Mouse (Mus musculus) forebrain, embryonic 14.5 days (tissue): ENCODE measurements around the gene Eif2b3. TPM values are rescaled to one million over a fixed set of nuclear protein-coding genes. Genes with fewer than 3 reads are reported as not detected.

Experiments used
- ATAC-seq: fragments of 200-750 bp; cut with Nextera tagmentation; 2 replicates; pipeline ENCODE4 v1.8.0; 2017; ENCODE audit warnings: mild to moderate bottlenecking, moderate library complexity
- DNase-seq: peaks from one replicate; pipeline ENCODE4 v3.0.0-alpha.2; 2015; ENCODE audit warnings: low spot score
- H3K27ac ChIP-seq: fragments of 300-500 bp; sonication (generic); 2 replicates; pipeline ENCODE4 v1.5.1; 2014; ENCODE audit warnings: low read depth, mild to moderate bottlenecking, control low read depth, low read length, moderate library complexity
- H3K27me3 ChIP-seq: fragments of 300-500 bp; sonication (generic); replicated peaks from 2 replicates; pipeline ENCODE4 v1.6.1; 2014; ENCODE audit warnings: low read length, control low read depth, mixed read lengths; ENCODE audit not compliant: control insufficient read depth, insufficient read depth
- H3K36me3 ChIP-seq: fragments of 300-500 bp; sonication (generic); 2 replicates; pipeline ENCODE4 v1.6.1; 2014; ENCODE audit warnings: low read length, control low read depth; ENCODE audit not compliant: control insufficient read depth, insufficient read depth
- H3K4me1 ChIP-seq: fragments of 300-500 bp; sonication (generic); 2 replicates; pipeline ENCODE4 v1.6.1; 2014; ENCODE audit warnings: antibody characterized with exemption, low read length, control low read depth; ENCODE audit not compliant: control insufficient read depth, insufficient read depth
- H3K4me2 ChIP-seq: fragments of 300-500 bp; sonication (generic); 2 replicates; pipeline ENCODE4 v1.6.1; 2014; ENCODE audit warnings: mild to moderate bottlenecking, control low read depth, low read length
- H3K4me3 ChIP-seq: fragments of 300-500 bp; sonication (generic); 2 replicates; pipeline ENCODE4 v1.5.1; 2014; ENCODE audit warnings: low read depth, low read length, control low read depth
- H3K9ac ChIP-seq: fragments of 300-500 bp; sonication (generic); 2 replicates; pipeline ENCODE4 v1.6.1; 2014; ENCODE audit warnings: mild to moderate bottlenecking, low read length, control low read depth, moderate library complexity
- H3K9me3 ChIP-seq: fragments of 300-500 bp; sonication (generic); replicated peaks from 2 replicates; pipeline ENCODE4 v1.6.1; 2016; ENCODE audit warnings: low read length, control low read depth, mixed read lengths; ENCODE audit not compliant: control insufficient read depth
- WGBS: fragments of 180-500 bp; shearing (Covaris S2); extraction: QIAGEN DNeasy Blood & Tissue Kit; methylation state at CpG from one replicate; pipeline ENCODE4 v1.1.7; 2014; 5-methylcytosine and 5-hydroxymethylcytosine counted together
- polyA plus RNA-seq: library from polyadenylated mRNA; unstranded; fragments of >200 nt; fragmentation: Nextera tagmentation; extraction: Ambion mirVana; gene quantifications from 2 replicates; pipeline ENCODE4 v1.2.1, GENCODE M21; 2014

The Eif2b3 gene
- polyA plus RNA-seq, 1 experiment from 2014 or later, result 51.4 TPM

- H3K36me3 ChIP-seq, result no peaks in the 10 kb centered on the region
- no peak overlapping the region for H3K9ac ChIP-seq
- no peaks in the 10 kb centered on the region for H3K27me3 ChIP-seq
- H3K4me1 ChIP-seq, result peaks cover 21% of the 10 kb centered on the region
- ATAC-seq (peak; percentile 60), DNase-seq (peak; percentile 52)
- H3K4me3 ChIP-seq, result no peak overlapping the region
- 37% methylated on average over 4 of the region's 4 CpGs for WGBS
- no peaks in the 10 kb centered on the region for H3K9me3 ChIP-seq
- no peak overlapping the region for H3K4me2 ChIP-seq
- H3K27ac ChIP-seq, result peak overlapping the region; percentile 79
Measured at GRCm38 (mm10) chr4:117041283-117041721, 22.1 kb downstream of the Eif2b3 start.

GRCm38 (mm10) chr4:117048836-117049235, 29.6 kb downstream of the Eif2b3 start:
- Histone ChIP-seq H3K4me3 (no peak overlapping the region), H3K9ac (no peak overlapping the region), H3K36me3 (peaks cover 7% of the 10 kb centered on the region), H3K4me2 (no peak overlapping the region), H3K9me3 (no peaks in the 10 kb centered on the region), H3K27me3 (no peaks in the 10 kb centered on the region), H3K27ac (no peak overlapping the region), H3K4me1 (no peaks in the 10 kb centered on the region; the same call in 1 of the 2 replicates)
- no peak for ATAC-seq
- 80% methylated on average over 3 of the region's 3 CpGs for WGBS
- DNase-seq, result no peak

- Histone ChIP-seq H3K9ac (no peak overlapping the region), H3K27me3 (no peaks in the 10 kb centered on the region), H3K4me1 (no peaks in the 10 kb centered on the region; the same call in 1 of the 2 replicates), H3K4me2 (no peak overlapping the region), H3K36me3 (peaks cover 7% of the 10 kb centered on the region), H3K4me3 (no peak overlapping the region), H3K27ac (no peak overlapping the region), H3K9me3 (no peaks in the 10 kb centered on the region)
- 95% methylated on average over 1 of the region's 1 CpGs for WGBS
- DNase-seq, result no peak
- ATAC-seq, result no peak
Measured at GRCm38 (mm10) chr4:117049485-117049884, 30.3 kb downstream of the Eif2b3 start.

- Histone ChIP-seq H3K4me3 (no peak overlapping the region), H3K9ac (no peak overlapping the region), H3K4me2 (no peak overlapping the region), H3K27ac (no peak overlapping the region; the same call in 1 of the 2 replicates), H3K9me3 (no peaks in the 10 kb centered on the region), H3K36me3 (peaks cover 10% of the 10 kb centered on the region), H3K27me3 (no peaks in the 10 kb centered on the region), H3K4me1 (no peaks in the 10 kb centered on the region; the same call in 1 of the 2 replicates)
- 85% methylated on average over 4 of the region's 4 CpGs for WGBS
- no peak for DNase-seq
- no peak for ATAC-seq
Measured at GRCm38 (mm10) chr4:117052626-117053025, 33.4 kb downstream of the Eif2b3 start.

- peak overlapping the region; percentile 30; the same call in 1 of the 2 replicates for H3K27ac ChIP-seq
- peak; percentile 69 for DNase-seq
- no peak overlapping the region for H3K4me2 ChIP-seq
- H3K9me3 ChIP-seq, result no peaks in the 10 kb centered on the region
- H3K36me3 ChIP-seq, result peaks cover 10% of the 10 kb centered on the region
- 68% methylated on average over 4 of the region's 4 CpGs for WGBS
- peak; percentile 77 for ATAC-seq
- H3K9ac ChIP-seq, result no peak overlapping the region
- H3K4me1 ChIP-seq, result no peaks in the 10 kb centered on the region; the same call in 1 of the 2 replicates
- H3K27me3 ChIP-seq, result no peaks in the 10 kb centered on the region
- no peak overlapping the region for H3K4me3 ChIP-seq
Measured at GRCm38 (mm10) chr4:117053956-117054355, 34.8 kb downstream of the Eif2b3 start.

GRCm38 (mm10) chr4:117056102-117056501, 36.9 kb downstream of the Eif2b3 start:
- Histone ChIP-seq H3K27me3 (no peaks in the 10 kb centered on the region), H3K9ac (no peak overlapping the region), H3K9me3 (no peaks in the 10 kb centered on the region), H3K27ac (no peak overlapping the region), H3K4me2 (no peak overlapping the region), H3K4me3 (no peak overlapping the region), H3K36me3 (peaks cover 7% of the 10 kb centered on the region), H3K4me1 (no peaks in the 10 kb centered on the region; the same call in 1 of the 2 replicates)
- DNase-seq (no peak), ATAC-seq (no peak)

- 82% methylated on average over 2 of the region's 2 CpGs for WGBS
- Histone ChIP-seq H3K4me1 (no peaks in the 10 kb centered on the region; the same call in 1 of the 2 replicates), H3K4me3 (no peak overlapping the region), H3K36me3 (peaks cover 7% of the 10 kb centered on the region), H3K9me3 (no peaks in the 10 kb centered on the region), H3K4me2 (no peak overlapping the region), H3K27me3 (no peaks in the 10 kb centered on the region), H3K27ac (no peak overlapping the region), H3K9ac (no peak overlapping the region)
- ATAC-seq, result no peak
- DNase-seq, result no peak
Measured at GRCm38 (mm10) chr4:117056514-117056913, 37.3 kb downstream of the Eif2b3 start.

GRCm38 (mm10) chr4:117058512-117058911, 39.3 kb downstream of the Eif2b3 start:
- DNase-seq (no peak), ATAC-seq (no peak)
- Histone ChIP-seq H3K36me3 (peaks cover 3% of the 10 kb centered on the region; the same call in 1 of the 2 replicates), H3K4me3 (no peak overlapping the region), H3K9ac (no peak overlapping the region), H3K4me1 (no peaks in the 10 kb centered on the region; the same call in 1 of the 2 replicates), H3K4me2 (no peak overlapping the region), H3K27me3 (no peaks in the 10 kb centered on the region), H3K27ac (no peak overlapping the region), H3K9me3 (no peaks in the 10 kb centered on the region)
- 92% methylated on average over 4 of the region's 4 CpGs for WGBS

GRCm38 (mm10) chr4:117062700-117063390, 43.6 kb downstream of the Eif2b3 start:
- ATAC-seq (no peak), DNase-seq (peak; percentile 21)
- H3K36me3 ChIP-seq, result peaks cover 20% of the 10 kb centered on the region
- no peak overlapping the region for H3K9ac ChIP-seq
- no peaks in the 10 kb centered on the region for H3K27me3 ChIP-seq
- H3K4me2 ChIP-seq, result no peak overlapping the region
- H3K4me3 ChIP-seq, result no peak overlapping the region
- no peaks in the 10 kb centered on the region for H3K9me3 ChIP-seq
- no peaks in the 10 kb centered on the region for H3K4me1 ChIP-seq
- H3K27ac ChIP-seq, result no peak overlapping the region
- WGBS, result 19% methylated on average over 4 of the region's 4 CpGs
